Mouse (Mus musculus) lung, postnatal 36 days (tissue): ENCODE measurements around the gene Dclre1a.

Experiments
- DNase-seq: peaks from one replicate; pipeline ENCODE4 v3.0.0; 2022; ENCODE audit warnings: mixed read lengths

Gene Dclre1a

DNA sequence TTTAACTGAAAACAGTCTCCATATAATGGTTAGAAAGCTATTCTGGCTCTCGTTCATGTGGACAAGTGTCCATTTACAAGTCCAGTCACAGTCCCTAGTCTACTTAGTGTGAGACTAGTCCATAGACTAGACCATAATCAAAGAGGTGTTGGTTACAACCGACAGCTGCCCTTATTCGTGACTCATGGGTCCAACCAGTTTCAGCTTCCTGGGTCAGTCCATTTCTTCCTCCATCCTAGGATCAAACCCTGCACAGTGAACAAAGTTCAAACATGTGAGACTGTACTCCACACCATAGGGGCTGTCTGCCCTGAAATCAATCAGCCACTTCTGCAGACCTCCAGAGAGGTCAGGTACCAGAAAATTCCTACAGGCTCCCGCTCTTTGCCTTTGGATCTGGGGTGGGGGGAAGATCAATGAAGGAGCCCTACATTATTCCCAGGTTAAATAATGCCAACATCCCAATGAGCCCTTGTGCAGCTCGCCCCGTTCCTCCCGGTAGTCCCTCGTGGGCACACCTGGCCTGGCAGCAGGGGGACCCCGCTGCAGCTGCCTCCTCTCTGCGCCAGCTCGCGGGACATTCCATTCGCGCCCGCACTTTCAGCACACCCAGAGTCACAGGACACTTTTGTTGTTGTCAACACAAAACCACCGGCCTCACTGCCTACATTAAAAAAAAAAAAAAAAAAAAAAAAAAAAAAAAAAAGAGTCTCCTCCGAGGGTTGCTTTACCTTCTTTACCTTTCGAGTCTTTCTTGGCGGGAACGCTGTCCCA lies at the start of gene Dclre1a:
TSS of gene Dclre1a (minus strand) at position 767 of the 774 bp plus-strand sequence.
- DNase-seq: peak; percentile 78

DNA sequence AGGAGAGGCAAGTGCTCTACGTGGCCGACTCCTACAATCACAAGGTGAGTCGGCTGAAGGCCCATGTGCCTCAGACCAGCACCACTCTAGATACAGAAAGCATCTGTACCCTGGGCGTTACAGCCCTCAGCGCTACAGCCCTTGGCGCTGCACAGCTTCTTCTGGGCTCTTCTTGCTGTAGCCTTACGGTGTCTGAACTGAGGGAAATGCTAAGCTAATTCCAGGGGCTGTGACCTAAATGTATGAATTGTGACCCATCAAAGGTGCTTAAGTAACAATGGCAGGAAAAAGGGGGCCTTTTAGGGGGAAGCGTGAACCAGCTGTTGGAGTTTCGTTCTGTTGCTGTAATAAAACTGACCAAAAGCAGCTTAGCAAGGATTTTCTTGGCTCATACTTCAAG lies 44.5 kb upstream of the Dclre1a start:
- DNase-seq: no peak

DNA sequence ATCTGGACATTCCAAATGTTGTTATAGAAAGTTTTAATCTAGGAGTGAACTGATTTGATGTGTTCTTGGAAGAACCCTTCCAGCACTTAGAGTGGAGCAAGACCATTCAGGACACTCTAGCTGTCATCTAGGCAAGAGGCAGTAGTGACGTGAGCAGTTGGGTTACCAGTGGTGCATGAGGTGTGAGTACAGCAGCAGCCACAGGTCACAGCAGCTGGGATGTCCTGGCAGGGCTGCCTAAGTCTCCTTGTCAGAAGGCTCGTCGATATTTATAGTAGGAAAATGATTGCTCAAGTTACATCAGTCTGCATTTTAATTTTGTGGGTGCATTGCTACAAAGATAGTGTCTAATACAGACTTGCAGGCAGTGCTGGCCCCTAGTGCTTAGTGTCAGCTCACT lies 42.2 kb upstream of the Dclre1a start:
- DNase-seq: no peak

DNA sequence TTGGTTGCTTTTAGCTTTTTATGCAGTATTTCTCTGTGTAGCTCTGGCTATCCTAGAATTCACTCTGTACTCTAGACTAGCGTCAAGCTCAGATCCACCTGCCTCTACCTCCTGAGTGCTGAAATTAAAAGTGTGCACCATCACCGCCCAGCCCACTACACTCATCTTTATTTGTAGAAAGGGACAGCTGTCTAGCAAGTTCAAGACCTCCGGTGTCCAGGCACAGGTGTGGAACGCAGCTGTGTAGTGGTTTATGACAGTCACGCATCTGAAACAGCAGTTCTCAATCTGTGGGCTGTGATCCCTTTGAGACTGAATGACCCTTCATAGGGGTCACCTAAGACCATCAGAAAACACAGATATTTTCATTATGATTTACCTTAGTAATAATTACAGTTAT lies 41.4 kb upstream of the Dclre1a start:
- DNase-seq: no peak

DNA sequence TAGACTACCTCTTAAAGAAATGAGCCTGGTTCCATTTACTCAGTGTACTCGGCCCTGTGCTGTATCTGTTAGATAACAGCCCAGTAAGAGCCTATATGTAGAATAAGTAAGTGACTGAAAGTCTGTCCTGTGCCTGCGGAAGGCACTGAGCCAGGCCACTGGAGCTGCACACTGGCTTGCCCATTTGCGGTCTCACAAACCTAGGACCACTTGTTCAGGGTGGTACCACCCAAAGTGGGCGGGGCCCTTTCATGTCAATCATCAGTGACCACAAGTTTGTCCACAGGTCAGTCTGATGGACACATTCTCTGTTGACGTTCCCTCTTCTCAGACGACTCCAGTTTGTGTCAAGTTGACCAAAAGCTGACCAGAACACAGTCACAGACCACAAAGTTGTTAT lies 41.0 kb upstream of the Dclre1a start:
- DNase-seq: no peak

DNA sequence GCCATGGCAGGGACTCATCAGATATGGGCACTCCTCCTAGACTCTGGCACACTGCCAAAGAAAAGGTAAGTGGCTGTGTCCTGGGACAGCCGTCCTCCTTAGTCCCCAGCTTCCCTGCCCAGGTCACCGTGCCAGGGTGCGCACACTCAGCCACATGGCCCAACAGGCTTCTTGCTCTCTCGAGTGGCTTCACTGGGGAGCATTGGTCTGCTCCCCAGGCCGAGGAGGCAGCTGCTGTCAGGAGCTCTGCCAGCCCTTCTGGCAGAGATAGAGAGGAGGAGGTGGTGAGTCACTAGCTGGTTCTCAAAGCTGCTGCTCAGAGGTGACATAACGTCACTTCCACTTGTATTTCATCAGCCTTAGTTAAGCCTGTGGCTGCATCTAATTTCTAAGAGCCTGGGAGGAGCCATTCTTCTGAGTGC lies 40.2 kb upstream of the Dclre1a start:
- peak; percentile 84 for DNase-seq

DNA sequence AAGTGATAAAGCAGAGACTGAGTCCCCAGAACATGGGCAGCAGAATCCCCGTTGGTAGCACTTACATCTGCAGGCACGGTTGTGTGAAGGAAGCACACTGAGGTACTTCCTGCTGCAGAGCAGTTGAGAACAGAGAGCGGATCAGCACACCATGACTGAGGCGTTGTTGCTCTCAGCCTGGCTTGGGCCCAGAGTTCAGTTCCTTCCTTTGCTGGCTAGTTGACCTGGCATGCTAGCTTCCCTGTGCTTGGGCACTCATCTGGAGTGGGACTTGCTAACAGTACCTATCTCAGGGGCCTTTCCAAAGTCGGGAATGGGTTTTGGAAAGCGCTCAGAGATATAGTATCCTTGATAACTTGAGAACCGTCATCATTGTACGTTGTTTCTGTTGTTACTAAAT lies 38.3 kb upstream of the Dclre1a start:
- peak; percentile 51 for DNase-seq

DNA sequence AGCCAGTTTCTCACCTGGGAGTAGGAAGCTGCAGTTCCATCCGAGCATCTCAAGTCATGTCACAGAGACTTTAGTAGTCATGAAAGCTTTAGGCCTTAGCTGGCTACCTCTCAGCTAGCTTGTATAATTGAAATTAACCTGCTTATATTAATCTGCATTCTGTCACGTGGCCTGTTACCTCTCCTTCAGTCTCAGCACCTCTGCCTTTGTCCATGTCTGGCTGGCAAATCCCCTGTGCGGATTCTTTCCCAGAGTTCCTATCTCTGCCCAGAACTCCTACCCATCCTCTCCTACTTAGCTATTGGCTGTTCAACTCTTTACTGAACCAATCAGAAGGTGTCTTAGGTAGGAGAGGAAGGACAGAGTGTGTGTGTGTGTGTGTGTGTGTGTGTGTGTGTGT lies 36.3 kb upstream of the Dclre1a start:
- DNase-seq: no peak

DNA sequence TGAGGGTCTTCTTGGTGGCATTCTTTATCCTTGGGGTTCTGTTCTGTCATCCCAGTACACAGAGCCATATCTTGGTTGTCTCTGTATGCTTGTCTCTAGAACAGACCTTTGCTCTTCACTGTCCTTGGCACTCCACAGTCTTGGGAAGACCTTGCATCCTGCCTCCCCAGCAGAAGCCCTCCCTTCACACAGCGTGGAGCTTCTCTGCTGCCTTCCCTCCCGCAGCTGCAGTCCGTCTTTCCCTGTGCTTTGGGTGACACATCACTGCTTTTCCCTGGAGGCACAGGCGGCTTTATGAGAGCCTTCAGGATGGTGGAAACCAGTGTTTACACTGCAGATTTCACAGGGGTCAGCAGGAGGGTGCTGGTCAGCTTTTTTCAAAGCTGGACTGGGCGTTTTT lies 35.8 kb upstream of the Dclre1a start:
- peak; percentile 55 for DNase-seq

DNA sequence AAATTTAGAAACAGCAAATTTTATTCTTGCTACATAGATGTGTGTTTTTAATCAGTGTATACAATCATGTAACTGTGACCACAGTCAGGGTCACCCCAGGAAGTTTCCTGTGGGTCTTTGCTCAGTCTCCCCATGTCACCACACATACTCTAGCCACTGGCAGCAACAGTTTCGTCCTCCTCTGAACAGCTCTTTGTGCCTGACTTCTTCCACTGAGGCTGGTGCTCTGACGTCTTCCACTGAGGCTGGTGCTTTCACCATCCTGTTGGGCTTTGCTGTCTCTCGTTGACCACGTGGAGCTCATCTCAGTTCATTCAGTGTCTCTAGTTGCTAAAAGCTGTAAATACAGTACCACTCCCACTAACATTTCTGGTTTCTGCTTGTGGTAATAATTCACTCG lies 34.0 kb upstream of the Dclre1a start:
- no peak for DNase-seq

DNA sequence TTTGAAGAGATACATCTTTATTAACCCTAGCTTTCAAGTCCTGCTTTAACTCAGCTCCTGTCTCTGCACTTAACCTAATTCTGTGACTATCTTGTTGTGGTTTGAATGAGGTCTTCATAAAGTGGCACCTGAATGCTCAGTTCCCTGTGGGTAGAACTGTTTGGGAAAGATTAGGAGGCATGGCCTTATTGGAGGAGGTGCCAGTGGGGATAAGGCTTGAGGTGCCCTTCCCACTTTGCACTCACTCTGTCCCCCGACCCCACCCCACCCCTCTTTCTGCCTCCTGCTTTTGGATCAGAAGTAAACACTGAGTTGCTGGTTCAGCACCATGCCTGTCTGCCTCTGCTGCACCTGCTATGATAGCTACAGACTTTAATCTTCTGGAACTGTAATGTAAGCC lies 29.8 kb upstream of the Dclre1a start:
- no peak for DNase-seq

DNA sequence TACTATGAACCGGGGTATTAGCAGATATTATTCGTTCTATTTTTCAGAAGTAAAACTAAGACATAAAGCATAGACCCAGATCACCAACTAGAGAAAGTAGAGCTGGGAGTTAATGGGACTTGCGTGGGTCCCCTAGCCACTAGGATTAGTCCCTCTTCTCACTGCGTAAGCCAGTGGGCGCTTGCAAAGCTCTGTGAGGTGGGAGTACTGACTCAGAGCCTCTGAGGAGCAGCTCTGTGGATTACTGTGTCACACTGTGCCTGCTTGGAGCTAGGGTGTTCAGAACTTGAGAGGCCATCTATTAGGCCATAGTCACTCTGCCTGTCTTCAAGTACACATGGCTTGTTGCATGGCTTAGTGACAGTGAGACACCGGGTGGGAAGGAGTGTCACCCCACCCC lies 25.2 kb upstream of the Dclre1a start:
- DNase-seq: no peak

DNA sequence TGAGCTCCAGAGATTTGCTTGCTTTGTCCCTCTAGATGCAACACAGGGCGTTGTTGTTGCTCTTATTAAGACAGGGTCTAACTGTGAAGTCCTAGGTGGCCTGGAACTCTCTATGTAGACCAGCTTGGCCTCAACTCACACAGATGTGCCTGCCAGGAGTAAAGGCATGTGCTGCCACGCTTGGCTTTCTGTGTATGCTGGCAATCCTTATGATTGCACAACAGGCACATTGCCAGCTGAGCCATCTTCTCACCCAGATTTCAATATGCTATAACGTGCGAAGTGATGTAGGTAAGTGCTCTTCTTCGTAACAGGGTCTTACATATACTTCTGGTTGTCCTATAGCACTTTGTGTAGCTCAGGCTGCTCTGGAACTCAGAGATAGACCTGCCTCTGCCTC lies 23.9 kb upstream of the Dclre1a start:
- no peak for DNase-seq

DNA sequence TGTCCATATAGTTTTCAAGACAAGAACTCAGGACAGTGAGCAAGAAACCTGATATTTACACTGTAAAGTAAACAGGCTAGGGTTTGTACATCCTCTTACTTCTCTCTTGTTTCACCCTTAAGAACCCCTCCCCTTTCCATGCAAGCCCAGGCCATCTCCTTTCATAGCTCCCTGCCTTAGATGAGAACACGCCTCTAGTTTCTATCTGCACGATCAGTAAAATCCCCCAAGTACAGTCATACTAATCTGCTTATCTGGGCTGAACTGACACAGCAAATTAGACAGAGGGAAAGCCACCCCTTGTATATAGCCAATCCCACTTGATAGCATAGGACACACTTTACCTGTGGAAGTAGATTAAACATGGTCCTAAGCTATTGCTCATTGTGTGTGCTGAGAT lies 23.2 kb upstream of the Dclre1a start:
- no peak for DNase-seq

DNA sequence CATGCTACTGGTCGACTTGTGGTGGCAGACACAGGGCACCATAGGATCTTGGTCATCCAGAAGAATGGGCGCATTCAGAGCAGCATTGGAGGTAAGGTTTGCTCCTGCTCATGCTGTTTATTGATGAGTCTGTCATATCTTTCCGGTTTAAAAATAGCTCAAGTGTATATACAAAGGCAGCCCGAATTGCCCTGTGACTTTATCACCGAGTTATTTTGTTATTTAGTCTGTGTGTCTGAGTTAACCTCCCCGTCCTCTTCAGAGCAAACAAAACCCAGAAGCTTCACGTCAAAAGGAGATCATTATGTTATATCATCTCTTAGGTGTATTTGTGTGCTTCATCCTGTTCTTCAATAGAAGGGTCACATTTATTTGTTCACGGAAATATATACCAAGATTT lies 22.8 kb upstream of the Dclre1a start:
- DNase-seq: no peak

DNA sequence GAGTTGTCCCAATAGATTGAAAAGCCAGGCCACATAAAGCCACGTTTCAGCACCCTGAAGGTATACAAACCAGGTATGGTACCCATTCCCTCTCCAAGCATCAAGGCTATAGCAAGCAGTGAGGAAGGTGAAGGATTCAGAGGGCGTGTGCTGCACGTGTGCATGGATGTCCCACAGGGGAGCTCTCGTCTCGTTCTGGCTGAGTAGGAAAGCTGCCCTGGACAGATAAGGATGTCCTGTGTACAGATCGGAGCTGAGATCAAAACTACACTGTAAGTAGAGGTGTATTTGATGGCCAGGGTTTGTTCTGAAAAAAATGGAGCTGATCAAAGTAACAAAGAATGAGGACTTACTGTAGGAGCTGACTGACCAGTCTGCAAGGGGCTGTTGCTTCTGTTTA lies 18.9 kb upstream of the Dclre1a start:
- DNase-seq: peak; percentile 58

DNA sequence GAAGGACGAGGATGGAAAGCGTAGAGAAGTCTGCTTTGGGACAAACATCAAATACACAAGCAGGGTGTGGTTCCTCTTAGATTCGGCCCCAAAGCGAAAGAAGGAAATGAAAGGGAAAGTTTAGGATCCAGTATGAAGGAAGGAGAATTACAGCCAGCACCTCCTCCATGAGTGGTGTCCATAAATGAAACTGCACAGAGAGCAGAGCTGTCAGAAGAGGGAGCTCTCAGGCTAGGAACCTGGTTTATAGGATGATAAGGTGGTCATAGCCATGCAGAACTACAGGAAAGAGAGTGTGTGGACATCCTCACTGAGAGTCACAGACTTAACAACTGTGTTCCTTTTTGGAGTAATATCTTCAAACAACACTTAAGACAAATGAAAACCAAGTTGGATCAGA lies 18.0 kb upstream of the Dclre1a start:
- DNase-seq: peak; percentile 93

DNA sequence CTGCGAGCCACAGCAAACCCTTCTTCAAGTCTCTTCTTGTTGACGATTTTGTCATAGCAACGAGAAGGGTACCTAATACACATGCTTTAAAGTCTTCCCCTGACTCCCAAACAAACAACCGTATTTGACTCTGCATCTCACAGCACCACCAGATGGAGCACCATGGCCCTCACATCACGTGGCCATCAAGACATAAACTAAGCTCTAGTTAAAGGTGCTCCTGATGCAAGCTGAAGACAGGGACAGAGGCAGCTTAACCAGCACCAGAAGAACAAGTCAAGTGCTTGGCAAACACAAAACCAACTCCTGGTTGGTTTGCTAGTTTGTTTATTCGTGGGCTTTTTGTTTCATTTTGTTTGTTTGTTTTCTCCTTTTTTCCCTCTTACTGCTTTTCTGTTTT lies 17.3 kb upstream of the Dclre1a start:
- peak; percentile 67 for DNase-seq

DNA sequence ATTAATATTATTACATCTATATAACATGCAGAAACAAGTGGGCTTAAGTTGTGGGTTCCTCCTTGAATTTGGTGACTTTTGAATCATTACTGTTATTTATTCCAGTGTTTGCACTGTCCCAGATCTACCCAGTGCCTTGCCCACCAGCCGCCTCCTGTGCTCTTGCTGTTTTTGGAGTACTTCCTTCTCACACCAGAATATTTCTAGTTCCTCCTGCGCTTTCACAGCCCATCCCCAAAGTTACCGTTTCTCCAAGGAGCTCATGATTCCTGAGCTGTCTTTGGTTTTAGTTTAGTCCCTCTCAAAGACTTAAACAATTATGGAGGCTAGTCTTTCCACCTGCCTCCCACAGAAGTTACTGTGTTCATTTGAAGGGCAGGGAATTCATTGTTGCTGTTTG lies 15.4 kb upstream of the Dclre1a start:
- DNase-seq: no peak

DNA sequence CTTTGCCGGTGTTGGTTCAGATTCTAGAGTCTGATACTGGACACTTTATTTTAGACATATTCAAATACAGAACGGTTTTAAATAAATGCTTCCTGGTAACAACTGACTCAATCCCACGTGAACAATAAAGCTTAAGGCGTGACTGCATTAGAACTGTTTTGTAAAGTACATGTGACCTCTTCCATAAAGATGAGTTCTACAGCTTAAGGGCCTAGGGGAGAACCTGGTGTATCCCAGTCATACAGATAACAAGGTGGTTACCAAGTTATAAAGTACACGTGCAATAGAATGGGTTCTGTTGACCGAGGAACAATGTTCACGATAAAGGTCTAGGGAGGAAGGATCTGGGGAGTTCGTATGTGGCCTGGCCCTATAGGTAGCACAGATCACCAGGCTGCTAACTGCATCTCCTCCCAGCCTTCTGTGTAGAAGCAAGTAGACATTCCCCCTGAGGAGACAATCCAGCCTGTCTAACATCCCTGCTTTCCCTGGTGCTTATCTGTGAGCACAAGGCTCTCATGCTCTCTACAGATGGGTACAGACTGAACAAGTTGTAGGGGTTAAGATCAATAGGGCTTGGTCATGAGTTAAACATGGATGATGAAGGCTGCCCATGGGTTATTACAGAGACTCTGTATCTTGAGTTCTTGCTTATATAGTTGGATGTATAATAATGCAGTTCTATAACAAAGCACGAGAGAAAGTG lies 14.6 kb upstream of the Dclre1a start:
- no peak for DNase-seq

DNA sequence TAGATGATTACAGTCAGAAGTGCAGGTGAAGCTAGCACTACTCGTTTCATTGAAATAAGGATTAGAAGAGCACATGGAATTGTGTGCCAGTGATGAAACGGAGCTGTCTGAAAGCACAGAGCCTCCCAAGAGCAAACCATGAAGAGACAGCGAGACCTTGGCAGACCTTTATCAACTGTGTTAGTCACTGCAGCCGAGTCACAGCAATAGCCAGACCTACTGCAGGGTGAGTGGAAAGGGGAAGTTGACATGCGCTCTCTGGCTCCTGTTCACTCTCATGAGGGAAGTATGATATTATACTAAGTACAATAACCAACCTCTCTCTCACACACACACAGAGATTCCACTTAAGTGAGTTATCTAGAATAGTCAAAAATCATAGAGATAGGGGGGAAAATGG lies 8.0 kb upstream of the Dclre1a start:
- peak; percentile 43 for DNase-seq

DNA sequence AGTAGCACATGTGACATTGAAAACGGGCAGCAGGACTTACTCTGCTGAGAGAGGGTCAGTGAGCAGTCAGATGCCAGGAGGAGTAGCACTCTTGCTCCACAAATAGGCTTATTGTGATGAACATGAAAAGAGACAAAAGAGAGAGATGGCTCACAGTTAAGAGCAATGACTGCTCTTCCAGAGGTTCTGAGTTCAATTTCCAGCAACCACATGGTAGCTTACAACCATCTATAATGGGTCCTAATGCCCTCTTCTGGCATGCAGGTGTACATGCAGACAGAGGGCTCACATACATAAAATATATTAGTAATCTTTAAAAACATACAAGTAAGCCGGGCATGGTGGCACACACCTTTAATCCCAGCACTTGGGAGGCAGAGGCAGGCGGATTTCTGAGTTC lies 5.2 kb upstream of the Dclre1a start:
- no peak for DNase-seq

DNA sequence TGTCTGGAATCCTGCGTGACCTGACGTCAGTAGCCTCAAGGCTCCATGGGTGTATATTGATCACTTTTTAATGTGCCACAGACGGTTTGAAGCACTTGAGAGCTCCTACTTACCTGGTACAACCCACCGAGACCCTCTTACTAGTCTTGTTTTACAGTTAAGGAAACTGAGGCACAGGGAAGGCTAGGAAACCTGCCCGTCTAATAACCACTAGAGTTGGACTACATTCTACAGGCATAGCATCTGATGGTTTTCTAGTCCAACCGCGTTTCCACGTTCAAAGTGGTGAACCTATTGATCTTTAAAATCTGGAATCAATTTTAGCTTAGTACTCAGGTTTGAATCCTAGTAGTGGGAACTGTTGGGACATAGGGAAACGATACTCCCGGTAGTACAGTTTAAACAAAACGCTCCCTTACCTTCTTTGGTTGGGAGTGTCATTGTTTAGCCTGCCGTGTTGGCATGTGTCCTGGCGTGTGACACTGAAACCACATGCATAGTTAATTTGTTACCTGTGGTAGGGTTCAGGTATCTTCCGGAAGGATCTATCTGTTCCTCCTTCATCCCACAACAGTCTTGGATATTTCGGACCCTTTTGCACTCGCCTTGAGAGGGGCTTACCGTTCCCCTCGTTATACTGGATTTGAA lies 1.1 kb upstream of the Dclre1a start:
- DNase-seq: no peak
